Mouse (Mus musculus): ENCODE results near the gene Neurog2.
A peak's percentile ranks its signal among the peaks of the same experiment; 100 is the strongest.

The Neurog2 gene

GRCm38 (mm10) chr3:127633080-127634032 is at the start of gene Neurog2:
Gene Neurog2, plus strand, starts transcription at chr3:127633135.
- DNase-seq, result peak; percentile 89

- DNase-seq, result no peak
Measured at GRCm38 (mm10) chr3:127597136-127597535, 35.8 kb upstream of the Neurog2 start.

- DNase-seq, result peak; percentile 28
Measured at GRCm38 (mm10) chr3:127608109-127608508, 24.8 kb upstream of the Neurog2 start.

GRCm38 (mm10) chr3:127625296-127625695 is 7.6 kb upstream of the Neurog2 start:
- peak; percentile 92 for DNase-seq

GRCm38 (mm10) chr3:127625701-127626399 is 7.1 kb upstream of the Neurog2 start:
- peak; percentile 78 for DNase-seq

- DNase-seq, result peak; percentile 35
Measured at GRCm38 (mm10) chr3:127626524-127626923, 6.4 kb upstream of the Neurog2 start.

- DNase-seq, result peak; percentile 82
Measured at GRCm38 (mm10) chr3:127627151-127627955, 5.6 kb upstream of the Neurog2 start.

- peak; percentile 48 for DNase-seq
Measured at GRCm38 (mm10) chr3:127627956-127628310, 5.0 kb upstream of the Neurog2 start.

- DNase-seq, result peak; percentile 66
Measured at GRCm38 (mm10) chr3:127628311-127629184, 4.4 kb upstream of the Neurog2 start.

GRCm38 (mm10) chr3:127630190-127630589 is 2.7 kb upstream of the Neurog2 start:
- DNase-seq, result no peak

GRCm38 (mm10) chr3:127630735-127631372 is 2.1 kb upstream of the Neurog2 start:
- peak; percentile 56 for DNase-seq

- peak; percentile 74 for DNase-seq
Measured at GRCm38 (mm10) chr3:127631582-127631981, 1.4 kb upstream of the Neurog2 start.

- DNase-seq, result peak; percentile 88
Measured at GRCm38 (mm10) chr3:127632531-127632930, 404 bp upstream of the Neurog2 start.

GRCm38 (mm10) chr3:127634101-127634983 is 1.4 kb downstream of the Neurog2 start:
- DNase-seq, result peak; percentile 93

GRCm38 (mm10) chr3:127634984-127635349 is 2.0 kb downstream of the Neurog2 start:
- no peak for DNase-seq

GRCm38 (mm10) chr3:127639875-127640761 is 7.2 kb downstream of the Neurog2 start:
- peak; percentile 84 for DNase-seq

GRCm38 (mm10) chr3:127640762-127641700 is 8.1 kb downstream of the Neurog2 start:
- DNase-seq, result peak; percentile 72

GRCm38 (mm10) chr3:127642211-127642610 is 9.3 kb downstream of the Neurog2 start:
- DNase-seq, result peak; percentile 60

Data from heart, adult 11 months (tissue).